19 mouse cellular contexts compared by ENCODE assay signal in genomic region chr11:68134494-68134893, GRCm38 (mm10).
DNase-seq lines count a peak whose midpoint lies in the region; ATAC-seq lines count a peak whose summit lies in the region.
"Had no signal": no experiment of that assay in that cellular context is flagged by ENCODE, and none has a peak within 500 bp of the region (broad histone marks: within the 10 kb centered on the region; RNA-seq: fewer than 3 reads in every experiment).

No protein-coding gene starts in this region.

- H3K27me3 ChIP-seq in heart, embryonic 10.5 days (ENCODE audit: insufficient read depth, poor library complexity, severe bottlenecking), result no peaks in the 10 kb centered on the region
- no peaks in the 10 kb centered on the region for H3K27me3 ChIP-seq in megakaryocyte, embryonic 14.5 days (replicated peaks)
- no peaks in the 10 kb centered on the region for H3K27me3 ChIP-seq in neural tube, embryonic 15.5 days (replicated peaks)
- H3K27me3 ChIP-seq: embryonic facial prominence, embryonic 15.5 days; forebrain, embryonic 15.5 days; heart, embryonic 13.5 days; hindbrain, embryonic 12.5 days had no signal

- 0 out of 2 replicates have a peak overlapping the region, but pooled peaks have one; percentile 29 for H3K27ac ChIP-seq in heart, embryonic 10.5 days
- no peak overlapping the region for H3K27ac ChIP-seq in neural tube, embryonic 15.5 days (replicated peaks)
- H3K27ac ChIP-seq: embryonic facial prominence, embryonic 15.5 days; forebrain, embryonic 15.5 days; gastrocnemius, adult 2 months; heart, embryonic 13.5 days; hindbrain, embryonic 12.5 days had no signal

- H3K4me3 ChIP-seq in heart, embryonic 10.5 days, result no peak overlapping the region
- peak overlapping the region; percentile 33 for H3K4me3 ChIP-seq in megakaryocyte, embryonic 14.5 days (replicated peaks)
- no peak overlapping the region for H3K4me3 ChIP-seq in neural tube, embryonic 15.5 days (replicated peaks)
- H3K4me3 ChIP-seq: embryonic facial prominence, embryonic 15.5 days; erythroblast, embryonic 14.5 days; forebrain, embryonic 15.5 days; gastrocnemius, adult 2 months; heart, embryonic 13.5 days; hindbrain, embryonic 12.5 days had no signal

- no peaks in the 10 kb centered on the region for H3K9me3 ChIP-seq in heart, embryonic 10.5 days
- no peaks in the 10 kb centered on the region for H3K9me3 ChIP-seq in megakaryocyte, embryonic 14.5 days
- no peaks in the 10 kb centered on the region for H3K9me3 ChIP-seq in neural tube, embryonic 15.5 days (replicated peaks)
- H3K9me3 ChIP-seq: embryonic facial prominence, embryonic 15.5 days; forebrain, embryonic 15.5 days; heart, embryonic 13.5 days; hindbrain, embryonic 12.5 days had no signal

- 0 out of 2 replicates have a peak, but pooled peaks cover 2% of the 10 kb centered on the region for H3K36me3 ChIP-seq in heart, embryonic 10.5 days
- peaks cover 2% of the 10 kb centered on the region for H3K36me3 ChIP-seq in megakaryocyte, embryonic 14.5 days (replicated peaks; ENCODE audit: low read length)
- no peaks in the 10 kb centered on the region for H3K36me3 ChIP-seq in neural tube, embryonic 15.5 days
- H3K36me3 ChIP-seq: embryonic facial prominence, embryonic 15.5 days; forebrain, embryonic 15.5 days; heart, embryonic 13.5 days; hindbrain, embryonic 12.5 days had no signal

- ATAC-seq in megakaryocyte, adult 5-6 weeks (ENCODE audit: poor library complexity, severe bottlenecking), result no peak
- ATAC-seq in neural tube, embryonic 15.5 days (ENCODE audit: low FRiP score), result no peak
- no peak for ATAC-seq in megakaryocyte-erythroid progenitor cell, adult 5-6 weeks (replicated peaks; ENCODE audit: low FRiP score, low TSS enrichment, poor library complexity, severe bottlenecking)
- ATAC-seq: forebrain, embryonic 15.5 days; hindbrain, embryonic 16.5 days had no signal

- DNase-seq in heart, embryonic 10.5 days (ENCODE audit: low spot score), result no peak
- no peak for DNase-seq in heart, postnatal 10 days
- DNase-seq in lung, postnatal 25 days (ENCODE audit: low spot score), result peak; percentile 19
- DNase-seq: adrenal gland, postnatal 14 days; cerebellum, adult 2 months; cerebellum, postnatal 10 days; gastrocnemius, adult 2 months; gastrocnemius, postnatal 25 days; heart, postnatal 4 days had no signal

- H3K9ac ChIP-seq in neural tube, embryonic 15.5 days (replicated peaks), result no peak overlapping the region
- H3K9ac ChIP-seq: embryonic facial prominence, embryonic 15.5 days; forebrain, embryonic 15.5 days; heart, embryonic 13.5 days; hindbrain, embryonic 12.5 days had no signal

- intact Hi-C loops in heart, postnatal 10 days (cut with DNase I), result no loop called here

- H3K4me2 ChIP-seq in neural tube, embryonic 15.5 days, result no peak overlapping the region
- H3K4me2 ChIP-seq: embryonic facial prominence, embryonic 15.5 days; forebrain, embryonic 15.5 days; heart, embryonic 13.5 days; hindbrain, embryonic 12.5 days had no signal

- H3K4me1 ChIP-seq in heart, embryonic 10.5 days, result peaks cover 29% of the 10 kb centered on the region
- peaks cover 12% of the 10 kb centered on the region; the same call in 1 of the 2 replicates for H3K4me1 ChIP-seq in megakaryocyte, embryonic 14.5 days
- peaks cover 5% of the 10 kb centered on the region; the same call in 1 of the 2 replicates for H3K4me1 ChIP-seq in neural tube, embryonic 15.5 days
- H3K4me1 ChIP-seq: forebrain, embryonic 15.5 days; hindbrain, embryonic 12.5 days had no signal

- 62% methylated on average over 7 of the region's 7 CpGs for WGBS in heart, embryonic 10.5 days
- WGBS in neural tube, embryonic 15.5 days, result 72% methylated on average over 7 of the region's 7 CpGs
